In the genomic region with DNA sequence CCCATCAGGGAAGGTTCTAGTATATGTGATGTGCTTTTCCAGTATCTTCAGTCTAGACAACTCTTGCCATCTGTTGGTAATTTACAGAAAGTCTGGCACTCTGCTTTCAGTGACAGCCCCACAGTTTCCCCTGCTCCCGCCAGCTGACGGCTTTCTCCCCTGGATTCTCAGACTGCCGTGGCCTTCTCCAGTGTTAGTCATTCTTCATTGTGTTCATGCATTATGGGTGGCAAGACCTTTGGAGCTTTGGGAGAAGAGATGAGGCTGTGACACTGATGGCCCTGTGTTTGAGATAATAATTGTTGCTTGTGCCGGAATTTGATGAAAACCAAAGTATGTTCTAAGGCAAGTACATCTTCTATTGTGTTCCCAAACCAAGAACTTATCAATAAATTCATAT, we compare ENCODE assay signal across 23 mouse cellular contexts. TPM values are rescaled to one million over a fixed set of nuclear protein-coding genes. Genes with fewer than 3 reads are reported as not detected.
A peak's percentile ranks its signal among the peaks of the same experiment; 100 is the strongest.
DNase-seq lines count a peak whose midpoint lies in the region; ATAC-seq lines count a peak whose summit lies in the region.
"Had no signal": no experiment of that assay in that cellular context is flagged by ENCODE, and none has a peak within 500 bp of the region (broad histone marks: within the 10 kb centered on the region; RNA-seq: fewer than 3 reads in every experiment).

No protein-coding gene starts in this region.

- H3K4me2 ChIP-seq in forebrain, embryonic 13.5 days = no peak overlapping the region
- H3K4me2 ChIP-seq in midbrain, embryonic 14.5 days (ENCODE audit: low read length) = no peak overlapping the region
- H3K4me2 ChIP-seq: embryonic facial prominence, embryonic 13.5 days; forebrain, embryonic 15.5 days; kidney, embryonic 15.5 days; limb, embryonic 12.5 days; midbrain, embryonic 12.5 days; neural tube, embryonic 12.5 days had no signal

- DNase-seq in forebrain, embryonic 10.5 days (ENCODE audit: extremely low spot score, low spot score) = peak; percentile 20
- DNase-seq in midbrain, embryonic 10.5 days (ENCODE audit: low spot score) = peak; percentile 15
- DNase-seq in midbrain, embryonic 14.5 days = no peak
- DNase-seq in brain, adult 2 months (ENCODE audit: low read depth, low spot score) = peak; percentile 3
- DNase-seq in yolk sac, embryonic 10.5 days (ENCODE audit: low spot score) = peak; percentile 22
- DNase-seq in hindbrain, embryonic 10.5 days (ENCODE audit: low spot score) = no peak
- DNase-seq: lung, postnatal 36 days had no signal

- H3K9me3 ChIP-seq in forebrain, embryonic 10.5 days = peaks cover 26% of the 10 kb centered on the region
- H3K9me3 ChIP-seq in forebrain, embryonic 13.5 days (replicated peaks) = peaks cover 41% of the 10 kb centered on the region
- H3K9me3 ChIP-seq in midbrain, embryonic 10.5 days (replicated peaks) = no peaks in the 10 kb centered on the region; the same call in 1 of the 2 replicates
- H3K9me3 ChIP-seq in midbrain, embryonic 14.5 days (ENCODE audit: control insufficient read depth, low read length) = peaks cover 46% of the 10 kb centered on the region
- peaks cover 27% of the 10 kb centered on the region for H3K9me3 ChIP-seq in hindbrain, embryonic 10.5 days

- H3K4me3 ChIP-seq in forebrain, embryonic 10.5 days = no peak overlapping the region
- H3K4me3 ChIP-seq in forebrain, embryonic 13.5 days = no peak overlapping the region
- H3K4me3 ChIP-seq in midbrain, embryonic 10.5 days = no peak overlapping the region
- no peak overlapping the region for H3K4me3 ChIP-seq in midbrain, embryonic 14.5 days (replicated peaks; ENCODE audit: low read depth, low read length)
- H3K4me3 ChIP-seq in hindbrain, embryonic 10.5 days = no peak overlapping the region
- H3K4me3 ChIP-seq: embryonic facial prominence, embryonic 13.5 days; forebrain, embryonic 15.5 days; kidney, embryonic 15.5 days; limb, embryonic 12.5 days; midbrain, embryonic 12.5 days; neural tube, embryonic 12.5 days had no signal

- no peak overlapping the region for H3K27ac ChIP-seq in forebrain, embryonic 10.5 days
- H3K27ac ChIP-seq in forebrain, embryonic 13.5 days = no peak overlapping the region
- H3K27ac ChIP-seq in midbrain, embryonic 10.5 days (replicated peaks) = no peak overlapping the region
- no peak overlapping the region for H3K27ac ChIP-seq in midbrain, embryonic 14.5 days (replicated peaks; ENCODE audit: low read depth, low read length)
- H3K27ac ChIP-seq in hindbrain, embryonic 10.5 days = no peak overlapping the region
- H3K27ac ChIP-seq: embryonic facial prominence, embryonic 13.5 days; forebrain, embryonic 15.5 days; kidney, embryonic 15.5 days; limb, embryonic 12.5 days; midbrain, embryonic 12.5 days; neural tube, embryonic 12.5 days had no signal

- H3K27me3 ChIP-seq in forebrain, embryonic 10.5 days (ENCODE audit: poor library complexity, severe bottlenecking) = no peaks in the 10 kb centered on the region
- no peaks in the 10 kb centered on the region for H3K27me3 ChIP-seq in forebrain, embryonic 13.5 days
- no peaks in the 10 kb centered on the region for H3K27me3 ChIP-seq in midbrain, embryonic 10.5 days (ENCODE audit: low read depth, poor library complexity, severe bottlenecking)
- no peaks in the 10 kb centered on the region for H3K27me3 ChIP-seq in midbrain, embryonic 14.5 days (ENCODE audit: control insufficient read depth, insufficient read depth, low read length)
- no peaks in the 10 kb centered on the region for H3K27me3 ChIP-seq in hindbrain, embryonic 10.5 days (ENCODE audit: insufficient read depth, poor library complexity, severe bottlenecking)
- H3K27me3 ChIP-seq: embryonic facial prominence, embryonic 13.5 days; forebrain, embryonic 15.5 days; kidney, embryonic 15.5 days; limb, embryonic 12.5 days; midbrain, embryonic 12.5 days; neural tube, embryonic 12.5 days had no signal

- H3K4me1 ChIP-seq in forebrain, embryonic 10.5 days = no peaks in the 10 kb centered on the region
- H3K4me1 ChIP-seq in forebrain, embryonic 13.5 days = no peaks in the 10 kb centered on the region
- H3K4me1 ChIP-seq in midbrain, embryonic 10.5 days = no peaks in the 10 kb centered on the region
- H3K4me1 ChIP-seq in midbrain, embryonic 14.5 days (ENCODE audit: control insufficient read depth, insufficient read depth, low read length) = no peaks in the 10 kb centered on the region
- H3K4me1 ChIP-seq in hindbrain, embryonic 10.5 days (replicated peaks) = no peaks in the 10 kb centered on the region
- H3K4me1 ChIP-seq: embryonic facial prominence, embryonic 13.5 days; forebrain, embryonic 15.5 days; kidney, embryonic 15.5 days; limb, embryonic 12.5 days; midbrain, embryonic 12.5 days; neural tube, embryonic 12.5 days had no signal

- ATAC-seq in forebrain, embryonic 13.5 days = no peak
- ATAC-seq in midbrain, embryonic 14.5 days (ENCODE audit: low FRiP score, low TSS enrichment) = no peak
- ATAC-seq in erythroblast, adult 5-6 weeks (replicated peaks; ENCODE audit: low FRiP score, poor library complexity, severe bottlenecking) = no peak
- ATAC-seq: activated CD4-positive, CD25-positive, alpha-beta regulatory T cell, adult 4 months; forebrain, embryonic 15.5 days; liver, postnatal 0 days had no signal

- no peak overlapping the region for H3K9ac ChIP-seq in forebrain, embryonic 13.5 days
- no peak overlapping the region for H3K9ac ChIP-seq in midbrain, embryonic 14.5 days (replicated peaks; ENCODE audit: low read length)
- H3K9ac ChIP-seq: embryonic facial prominence, embryonic 13.5 days; forebrain, embryonic 15.5 days; kidney, embryonic 15.5 days; limb, embryonic 12.5 days; liver, postnatal 0 days; midbrain, embryonic 12.5 days; neural tube, embryonic 12.5 days had no signal

- H3K36me3 ChIP-seq in forebrain, embryonic 10.5 days (replicated peaks) = no peaks in the 10 kb centered on the region
- no peaks in the 10 kb centered on the region for H3K36me3 ChIP-seq in forebrain, embryonic 13.5 days (ENCODE audit: poor library complexity, severe bottlenecking)
- H3K36me3 ChIP-seq in midbrain, embryonic 10.5 days = no peaks in the 10 kb centered on the region
- H3K36me3 ChIP-seq in midbrain, embryonic 14.5 days (ENCODE audit: control insufficient read depth, insufficient read depth, low read length) = no peaks in the 10 kb centered on the region
- H3K36me3 ChIP-seq in hindbrain, embryonic 10.5 days = no peaks in the 10 kb centered on the region
- H3K36me3 ChIP-seq: embryonic facial prominence, embryonic 13.5 days; forebrain, embryonic 15.5 days; kidney, embryonic 15.5 days; limb, embryonic 12.5 days; midbrain, embryonic 12.5 days; neural tube, embryonic 12.5 days had no signal

- WGBS in forebrain, embryonic 10.5 days = 53% methylated on average over 4 of the region's 4 CpGs
- 49% methylated on average over 4 of the region's 4 CpGs for WGBS in forebrain, embryonic 13.5 days
- 52% methylated on average over 4 of the region's 4 CpGs for WGBS in midbrain, embryonic 10.5 days
- 48% methylated on average over 4 of the region's 4 CpGs for WGBS in midbrain, embryonic 14.5 days
- WGBS in hindbrain, embryonic 10.5 days = 49% methylated on average over 4 of the region's 4 CpGs

RNA-seq across cellular contexts. Expression of gene Ugt1a1, which starts 6.8 kb away (rescaled TPM):
- polyA plus RNA-seq in forebrain, embryonic 10.5 days (2016; fragmentation: Nextera tagmentation; extraction: Ambion mirVana) = 0.07 TPM in 1 of 2 replicates, not detected in the other
- not detected in 2 replicates for polyA plus RNA-seq in forebrain, embryonic 13.5 days (2015; fragmentation: Nextera tagmentation; extraction: Ambion mirVana)
- not detected in 2 replicates for polyA plus RNA-seq in midbrain, embryonic 10.5 days (2016; fragmentation: Nextera tagmentation; extraction: Ambion mirVana)
- not detected in 2 replicates for polyA plus RNA-seq in midbrain, embryonic 14.5 days (2014; fragmentation: Nextera tagmentation; extraction: Ambion mirVana)
- polyA plus RNA-seq in hindbrain, embryonic 10.5 days (2016; fragmentation: Nextera tagmentation; extraction: Ambion mirVana) = not detected in 2 replicates
- total RNA-seq in erythroblast, adult 5-6 weeks (2015; ENCODE audit: low replicate concordance) = not detected in 2 replicates
- total RNA-seq in erythroblast, adult 5-6 weeks (2017; ENCODE audit: low replicate concordance) = 0.70 and 1.0 TPM in 2 replicates
- total RNA-seq: heart, postnatal 14 days; layer of hippocampus, adult 18-20 months had no signal
- polyA plus RNA-seq: activated CD4-positive, CD25-positive, alpha-beta regulatory T cell, adult 4 months; C2C12; embryonic facial prominence, embryonic 13.5 days; forebrain, embryonic 15.5 days; limb, embryonic 12.5 days; midbrain, embryonic 12.5 days; neural tube, embryonic 12.5 days had no signal

RNA-seq across cellular contexts. Expression of gene Mroh2a, which starts 8.2 kb away (rescaled TPM):
- polyA plus RNA-seq in forebrain, embryonic 10.5 days (2016; fragmentation: Nextera tagmentation; extraction: Ambion mirVana) = 1.3 and 1.4 TPM in 2 replicates
- polyA plus RNA-seq in forebrain, embryonic 13.5 days (2015; fragmentation: Nextera tagmentation; extraction: Ambion mirVana) = 1.7 TPM in 2 replicates
- 0.91 and 1.3 TPM in 2 replicates for polyA plus RNA-seq in midbrain, embryonic 10.5 days (2016; fragmentation: Nextera tagmentation; extraction: Ambion mirVana)
- polyA plus RNA-seq in midbrain, embryonic 14.5 days (2014; fragmentation: Nextera tagmentation; extraction: Ambion mirVana) = 0.66 and 1.8 TPM in 2 replicates
- polyA plus RNA-seq in hindbrain, embryonic 10.5 days (2016; fragmentation: Nextera tagmentation; extraction: Ambion mirVana) = 0.93 and 1.1 TPM in 2 replicates
- total RNA-seq in erythroblast, adult 5-6 weeks (2015; ENCODE audit: low replicate concordance) = 1.7 TPM in 1 of 2 replicates, not detected in the other
- 0.17 and 0.70 TPM in 2 replicates for total RNA-seq in erythroblast, adult 5-6 weeks (2017; ENCODE audit: low replicate concordance)
- total RNA-seq: heart, adult 18-20 months had no signal

RNA-seq across cellular contexts. Expression of gene Dnajb3, which starts 13.0 kb away (rescaled TPM):
- 8.5 and 9.5 TPM in 2 replicates for polyA plus RNA-seq in forebrain, embryonic 10.5 days (2016; fragmentation: Nextera tagmentation; extraction: Ambion mirVana)
- 11.1 and 12.5 TPM in 2 replicates for polyA plus RNA-seq in forebrain, embryonic 13.5 days (2015; fragmentation: Nextera tagmentation; extraction: Ambion mirVana)
- 10.7 and 11.1 TPM in 2 replicates for polyA plus RNA-seq in midbrain, embryonic 10.5 days (2016; fragmentation: Nextera tagmentation; extraction: Ambion mirVana)
- 12.9 and 14.2 TPM in 2 replicates for polyA plus RNA-seq in midbrain, embryonic 14.5 days (2014; fragmentation: Nextera tagmentation; extraction: Ambion mirVana)
- 13.4 and 14.0 TPM in 2 replicates for polyA plus RNA-seq in hindbrain, embryonic 10.5 days (2016; fragmentation: Nextera tagmentation; extraction: Ambion mirVana)
- 5.6 and 20.9 TPM in 2 replicates for total RNA-seq in erythroblast, adult 5-6 weeks (2015; ENCODE audit: low replicate concordance)
- total RNA-seq in erythroblast, adult 5-6 weeks (2017; ENCODE audit: low replicate concordance) = 5.4 and 9.1 TPM in 2 replicates
- polyA plus RNA-seq: C2C12 had no signal

RNA-seq across cellular contexts. Expression of gene Ugt1a2, which starts 18.2 kb away (rescaled TPM):
- 0.07 TPM in 1 of 2 replicates, not detected in the other for polyA plus RNA-seq in forebrain, embryonic 10.5 days (2016; fragmentation: Nextera tagmentation; extraction: Ambion mirVana)
- polyA plus RNA-seq in forebrain, embryonic 13.5 days (2015; fragmentation: Nextera tagmentation; extraction: Ambion mirVana) = not detected in 2 replicates
- not detected in 2 replicates for polyA plus RNA-seq in midbrain, embryonic 10.5 days (2016; fragmentation: Nextera tagmentation; extraction: Ambion mirVana)
- polyA plus RNA-seq in midbrain, embryonic 14.5 days (2014; fragmentation: Nextera tagmentation; extraction: Ambion mirVana) = not detected in 2 replicates
- polyA plus RNA-seq in hindbrain, embryonic 10.5 days (2016; fragmentation: Nextera tagmentation; extraction: Ambion mirVana) = 0.12 TPM in 1 of 2 replicates, not detected in the other
- not detected in 2 replicates for total RNA-seq in erythroblast, adult 5-6 weeks (2015; ENCODE audit: low replicate concordance)
- not detected in 2 replicates for total RNA-seq in erythroblast, adult 5-6 weeks (2017; ENCODE audit: low replicate concordance)
- total RNA-seq: heart, adult 18-20 months; heart, postnatal 14 days; layer of hippocampus, adult 18-20 months had no signal
- polyA plus RNA-seq: activated CD4-positive, CD25-positive, alpha-beta regulatory T cell, adult 4 months; C2C12; embryonic facial prominence, embryonic 13.5 days; forebrain, embryonic 15.5 days; limb, embryonic 12.5 days; liver, postnatal 0 days; neural tube, embryonic 12.5 days had no signal

RNA-seq across cellular contexts. Expression of gene Ugt1a5, which starts 52.8 kb away (rescaled TPM):
- not detected in 2 replicates for polyA plus RNA-seq in forebrain, embryonic 10.5 days (2016; fragmentation: Nextera tagmentation; extraction: Ambion mirVana)
- polyA plus RNA-seq in forebrain, embryonic 13.5 days (2015; fragmentation: Nextera tagmentation; extraction: Ambion mirVana) = not detected in 2 replicates
- polyA plus RNA-seq in midbrain, embryonic 10.5 days (2016; fragmentation: Nextera tagmentation; extraction: Ambion mirVana) = not detected in 2 replicates
- not detected in 2 replicates for polyA plus RNA-seq in midbrain, embryonic 14.5 days (2014; fragmentation: Nextera tagmentation; extraction: Ambion mirVana)
- not detected in 2 replicates for polyA plus RNA-seq in hindbrain, embryonic 10.5 days (2016; fragmentation: Nextera tagmentation; extraction: Ambion mirVana)
- total RNA-seq in erythroblast, adult 5-6 weeks (2015; ENCODE audit: low replicate concordance) = not detected in 2 replicates
- total RNA-seq in erythroblast, adult 5-6 weeks (2017; ENCODE audit: low replicate concordance) = not detected in 2 replicates
- polyA plus RNA-seq: activated CD4-positive, CD25-positive, alpha-beta regulatory T cell, adult 4 months; C2C12; embryonic facial prominence, embryonic 13.5 days; forebrain, embryonic 15.5 days; kidney, embryonic 15.5 days; limb, embryonic 12.5 days; midbrain, embryonic 12.5 days; neural tube, embryonic 12.5 days; stomach, embryonic 14.5 days; thymus, postnatal 0 days had no signal

Comparison
In these comparisons a context has a peak if more than half of its experiments do, and no peak if none do; other contexts are left out.
1. DNase-seq: peak in forebrain, embryonic 10.5 days (single experiment), midbrain, embryonic 10.5 days (single experiment), brain, adult 2 months (single experiment) and yolk sac, embryonic 10.5 days (single experiment); none in midbrain, embryonic 14.5 days (single experiment) and hindbrain, embryonic 10.5 days (single experiment).